1 mouse cellular context compared by ENCODE assay signal in genomic region chr15:97871055-97872030, GRCm38 (mm10).
TF ChIP-seq lines count a peak whose summit lies in the region.

No protein-coding gene starts in this region.

TF ChIP-seq in myocyte, 11 proteins besides CTCF, POLR2A, EP300 and RAD21 (continued from another document):
- TF ChIP-seq TCF12 (IDR thresholded peaks at IDR 0.05; ENCODE audit: insufficient read depth, poor library complexity, severe bottlenecking): no peak
- no peak for TF ChIP-seq CEBPB (IDR thresholded peaks at IDR 0.05; ENCODE audit: insufficient read depth, poor library complexity, severe bottlenecking)
- no peak for TF ChIP-seq MAX (IDR thresholded peaks at IDR 0.05; ENCODE audit: low read depth)
- TF ChIP-seq POLR2AphosphoS2 (IDR thresholded peaks at IDR 0.05; ENCODE audit: insufficient read length, low read depth): no peak
- TF ChIP-seq MYOG (IDR thresholded peaks at IDR 0.05; ENCODE audit: control insufficient read depth in 1 of 3, insufficient read depth in 1 of 3, insufficient read length in 2 of 3, low read depth in 2 of 3): no peak
- no peak for TF ChIP-seq E2F4 (IDR thresholded peaks at IDR 0.05; ENCODE audit: insufficient read depth)
